Mouse (Mus musculus): ENCODE results near the gene Dync2h1. TPM values are rescaled to one million over a fixed set of nuclear protein-coding genes. Genes with fewer than 3 reads are reported as not detected.

Gene Dync2h1
- 2.9 TPM for polyA plus RNA-seq (2017; shearing (Covaris generic))

DNA sequence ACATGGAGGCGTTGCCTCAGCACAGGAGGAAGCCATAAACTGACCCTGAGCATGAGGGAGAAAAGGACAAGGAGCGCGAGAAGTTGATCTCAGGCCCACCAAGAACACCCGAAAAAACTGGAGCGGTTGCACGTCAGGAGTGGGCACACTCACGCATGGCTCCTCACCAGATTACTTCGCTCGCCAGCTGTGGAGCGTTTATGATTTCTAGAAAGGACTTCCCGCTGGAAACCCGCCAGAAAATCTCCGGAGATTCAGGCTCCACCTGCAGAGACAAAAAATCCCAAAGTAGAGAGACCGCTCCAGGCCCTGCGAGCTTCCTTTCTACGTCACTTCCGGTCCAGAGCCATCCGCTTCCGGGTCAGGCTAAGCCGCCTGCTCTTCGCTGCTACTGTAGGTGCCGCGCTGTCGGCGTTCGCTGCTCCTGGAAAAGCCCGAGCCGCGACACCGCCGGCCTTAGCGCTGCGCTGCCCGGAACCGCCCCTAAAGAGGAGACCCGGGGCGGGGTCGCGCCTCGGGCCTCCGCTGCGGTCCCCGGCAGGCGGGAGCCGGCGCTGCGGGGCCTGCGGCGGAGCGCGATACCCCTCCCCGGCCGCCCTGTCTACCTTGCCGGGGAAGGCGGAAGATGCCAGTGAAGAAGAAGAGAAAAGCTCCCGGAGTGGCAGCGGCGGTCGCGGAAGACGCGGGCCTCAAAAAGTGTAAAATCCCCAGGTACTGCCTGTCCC lies at the start of gene Dync2h1, which contains the start of gene Dcun1d5:
Gene Dync2h1 (minus strand): TSS at position 275 of the 725 bp plus-strand sequence.
Gene Dcun1d5 (plus strand): TSS at position 349 of the 725 bp plus-strand sequence.

Other genes starting within 250 kb of the Dync2h1 start
- gene Dcun1d5, start 74 bp upstream of the Dync2h1 start, polyA plus RNA-seq (2017; shearing (Covaris generic)): 180 TPM
- not detected for gene Mmp13, start 88.1 kb upstream of the Dync2h1 start, polyA plus RNA-seq (2017; shearing (Covaris generic))
- 0.30 TPM for gene Mmp12, start 159.9 kb upstream of the Dync2h1 start, polyA plus RNA-seq (2017; shearing (Covaris generic))
- not detected for gene Mmp1b, start 203.6 kb upstream of the Dync2h1 start, polyA plus RNA-seq (2017; shearing (Covaris generic))